ENCODE assay signal across 25 mouse cellular contexts in the genomic region with DNA sequence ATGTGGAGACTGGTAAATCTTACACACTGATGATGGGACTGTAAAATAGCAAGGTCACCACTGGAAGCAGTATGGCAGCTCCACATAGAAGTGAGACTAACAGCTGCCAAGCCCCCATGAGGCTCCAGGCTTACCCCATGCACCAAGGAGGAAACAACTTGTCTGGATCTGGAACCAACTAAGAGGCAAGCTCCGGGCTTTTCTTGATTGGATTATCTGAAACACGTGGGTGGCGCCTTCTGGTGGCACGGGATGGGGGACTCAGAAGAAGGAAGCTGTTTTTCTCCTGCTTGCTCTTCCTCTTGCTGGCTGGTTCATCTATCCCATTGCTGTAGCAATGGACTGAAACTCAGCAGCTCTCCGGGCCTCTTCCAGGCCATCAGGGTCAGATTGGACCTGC.
DNase-seq lines count a peak whose midpoint lies in the region; ATAC-seq and TF ChIP-seq lines count a peak whose summit lies in the region.
"Had no signal": no experiment of that assay in that cellular context is flagged by ENCODE, and none has a peak within 500 bp of the region (broad histone marks: within the 10 kb centered on the region; RNA-seq: fewer than 3 reads in every experiment).

No protein-coding gene starts in this region.

- no peak for TF ChIP-seq EP300 in lung, postnatal 0 days (IDR thresholded peaks at IDR 0.05)

- no peaks in the 10 kb centered on the region for H3K27me3 ChIP-seq in lung, postnatal 0 days (replicated peaks; ENCODE audit: insufficient read depth, low read length)
- H3K27me3 ChIP-seq in limb, embryonic 10.5 days (ENCODE audit: low read depth, poor library complexity, severe bottlenecking): no peaks in the 10 kb centered on the region
- H3K27me3 ChIP-seq: embryonic facial prominence, embryonic 12.5 days; hindbrain, embryonic 15.5 days; liver, embryonic 13.5 days; neural tube, embryonic 15.5 days had no signal

- WGBS in lung, postnatal 0 days: 82% methylated on average over 5 of the region's 5 CpGs
- WGBS in limb, embryonic 10.5 days: 75% methylated on average over 5 of the region's 5 CpGs

- H3K4me1 ChIP-seq in lung, postnatal 0 days (ENCODE audit: insufficient read depth, low read depth, low read length): no peaks in the 10 kb centered on the region
- H3K4me1 ChIP-seq in limb, embryonic 10.5 days: peaks cover 63% of the 10 kb centered on the region
- H3K4me1 ChIP-seq: liver, embryonic 13.5 days had no signal

- no peak overlapping the region for H3K4me3 ChIP-seq in lung, postnatal 0 days (ENCODE audit: low read depth, low read length)
- no peak overlapping the region for H3K4me3 ChIP-seq in limb, embryonic 10.5 days
- H3K4me3 ChIP-seq: embryonic facial prominence, embryonic 12.5 days; hindbrain, embryonic 10.5 days; hindbrain, embryonic 15.5 days; liver, embryonic 13.5 days; lung, embryonic 15.5 days; midbrain, embryonic 12.5 days; neural tube, embryonic 15.5 days had no signal

- H3K4me2 ChIP-seq in lung, postnatal 0 days (replicated peaks; ENCODE audit: low read depth, low read length): no peak overlapping the region
- H3K4me2 ChIP-seq: embryonic facial prominence, embryonic 12.5 days; hindbrain, embryonic 15.5 days; liver, embryonic 13.5 days; lung, embryonic 15.5 days; midbrain, embryonic 12.5 days; neural tube, embryonic 15.5 days had no signal

- DNase-seq in lung, postnatal 0 days (ENCODE audit: low spot score): no peak
- DNase-seq in lung, postnatal 25 days (ENCODE audit: low spot score): no peak
- DNase-seq in thymus, postnatal 14 days: peak; percentile 6
- DNase-seq in thymus, postnatal 36 days: no peak
- DNase-seq in limb, embryonic 10.5 days (ENCODE audit: low spot score): no peak
- no peak for DNase-seq in cerebellum, postnatal 25 days
- DNase-seq: adrenal gland, adult 2 months; adrenal gland, postnatal 36 days; cerebellum, adult 8-10 months; cerebellum, postnatal 36 days; gastrocnemius, postnatal 25 days; heart, postnatal 14 days; kidney, adult 2 months; kidney, postnatal 36 days; liver, embryonic 13.5 days; spleen, adult 18-20 months had no signal

- TF ChIP-seq CTCF in lung, postnatal 0 days (IDR thresholded peaks at IDR 0.05): 0 out of 2 replicates have a peak, but pooled peaks have one; percentile 7

- H3K36me3 ChIP-seq in lung, postnatal 0 days (ENCODE audit: insufficient read depth, low read length): no peaks in the 10 kb centered on the region
- no peaks in the 10 kb centered on the region for H3K36me3 ChIP-seq in limb, embryonic 10.5 days
- H3K36me3 ChIP-seq: embryonic facial prominence, embryonic 12.5 days; hindbrain, embryonic 10.5 days; hindbrain, embryonic 15.5 days; liver, embryonic 13.5 days; lung, embryonic 15.5 days; midbrain, embryonic 12.5 days; neural tube, embryonic 15.5 days had no signal

- ATAC-seq in lung, postnatal 0 days: no peak
- ATAC-seq: activated CD4-positive, CD25-positive, alpha-beta regulatory T cell, adult 4 months; forebrain, embryonic 14.5 days; inflammation-experienced regulatory T-cells, adult 6 months had no signal

- no peaks in the 10 kb centered on the region for H3K9me3 ChIP-seq in lung, postnatal 0 days (ENCODE audit: low read length)
- no peaks in the 10 kb centered on the region for H3K9me3 ChIP-seq in limb, embryonic 10.5 days (replicated peaks)
- H3K9me3 ChIP-seq: embryonic facial prominence, embryonic 12.5 days; hindbrain, embryonic 10.5 days; hindbrain, embryonic 15.5 days; liver, embryonic 13.5 days; lung, embryonic 15.5 days; midbrain, embryonic 12.5 days; neural tube, embryonic 15.5 days had no signal

- no peak overlapping the region for H3K9ac ChIP-seq in lung, postnatal 0 days (replicated peaks; ENCODE audit: low read depth)
- H3K9ac ChIP-seq: embryonic facial prominence, embryonic 12.5 days; hindbrain, embryonic 15.5 days; liver, embryonic 13.5 days; lung, embryonic 15.5 days; midbrain, embryonic 12.5 days; neural tube, embryonic 15.5 days had no signal

- H3K27ac ChIP-seq in lung, postnatal 0 days (ENCODE audit: low read length): no peak overlapping the region
- H3K27ac ChIP-seq in limb, embryonic 10.5 days: 0 out of 2 replicates have a peak overlapping the region, but pooled peaks have one; percentile 11
- H3K27ac ChIP-seq: embryonic facial prominence, embryonic 12.5 days; hindbrain, embryonic 10.5 days; hindbrain, embryonic 15.5 days; liver, embryonic 13.5 days; lung, embryonic 15.5 days; midbrain, embryonic 12.5 days; neural tube, embryonic 15.5 days had no signal
